Mouse (Mus musculus) spleen, postnatal 36 days (tissue): ENCODE data around the gene Smco4.
A peak's percentile ranks its signal among the peaks of the same experiment; 100 is the strongest.

Source experiments
- DNase-seq, 2 experiments: peaks; one replicate each; pipeline ENCODE4 v3.0.0; 2022; ENCODE audit warnings: low spot score in 2 of 2, mixed read lengths in 1 of 2

The Smco4 gene

GRCm38 (mm10) chr9:15506863-15507262, 13.6 kb downstream of the Smco4 start:
- DNase-seq = no peak

- DNase-seq = no peak
These were observed 14.2 kb downstream of the Smco4 start for GRCm38 (mm10) chr9:15507431-15507875.

- DNase-seq = no peak
These were observed 16.1 kb downstream of the Smco4 start for GRCm38 (mm10) chr9:15509363-15509762.

- no peak for DNase-seq
These were observed 17.5 kb downstream of the Smco4 start for GRCm38 (mm10) chr9:15510557-15511310.

- DNase-seq = no peak
These were observed 19.7 kb downstream of the Smco4 start for GRCm38 (mm10) chr9:15512918-15513317.

GRCm38 (mm10) chr9:15516007-15516406, 22.8 kb downstream of the Smco4 start:
- DNase-seq = no peak

GRCm38 (mm10) chr9:15517979-15518378, 24.7 kb downstream of the Smco4 start:
- DNase-seq = no peak

- no peak for DNase-seq
These were observed 29.1 kb downstream of the Smco4 start for GRCm38 (mm10) chr9:15522348-15522747.

- DNase-seq = no peak
These were observed 29.7 kb downstream of the Smco4 start for GRCm38 (mm10) chr9:15522887-15523286.

GRCm38 (mm10) chr9:15523646-15524045, 30.4 kb downstream of the Smco4 start:
- DNase-seq = no peak

GRCm38 (mm10) chr9:15525246-15525645, 32.0 kb downstream of the Smco4 start:
- no peak for DNase-seq

- DNase-seq = no peak
These were observed 33.3 kb downstream of the Smco4 start for GRCm38 (mm10) chr9:15526539-15526938.

- no peak for DNase-seq
These were observed 34.6 kb downstream of the Smco4 start for GRCm38 (mm10) chr9:15527846-15528245.

GRCm38 (mm10) chr9:15528368-15528767, 35.1 kb downstream of the Smco4 start:
- DNase-seq = no peak

GRCm38 (mm10) chr9:15529275-15529964, 36.2 kb downstream of the Smco4 start:
- DNase-seq = no peak

GRCm38 (mm10) chr9:15529965-15530320, 36.7 kb downstream of the Smco4 start:
- DNase-seq = no peak

- DNase-seq = no peak
These were observed 38.0 kb downstream of the Smco4 start for GRCm38 (mm10) chr9:15531204-15531603.

GRCm38 (mm10) chr9:15533336-15534070, 40.3 kb downstream of the Smco4 start:
- peak; percentile 21 to 31 for DNase-seq

GRCm38 (mm10) chr9:15534110-15534509, 40.9 kb downstream of the Smco4 start:
- peak; percentile 78 to 80 for DNase-seq

GRCm38 (mm10) chr9:15535418-15535817, 42.2 kb downstream of the Smco4 start:
- no peak for DNase-seq

- DNase-seq = no peak
These were observed 43.7 kb downstream of the Smco4 start for GRCm38 (mm10) chr9:15536861-15537426.

- no peak for DNase-seq
These were observed 44.3 kb downstream of the Smco4 start for GRCm38 (mm10) chr9:15537455-15538048.
